Mouse (Mus musculus) embryonic facial prominence, embryonic 13.5 days (tissue): ENCODE measurements around the gene 1700123L14Rik. TPM values are rescaled to one million over a fixed set of nuclear protein-coding genes. Genes with fewer than 3 reads are reported as not detected.

Experiments used
- polyA plus RNA-seq: library from polyadenylated mRNA; unstranded; fragments of >200 nt; fragmentation: Nextera tagmentation; extraction: Ambion mirVana; gene quantifications from 2 replicates; pipeline ENCODE4 v1.2.1, GENCODE M21; 2015

1700123L14Rik gene
- polyA plus RNA-seq, 1 experiment from 2014 or later, result not detected

Other genes with a start within 250 kb of the 1700123L14Rik start
- 2.8 and 4.6 TPM in 2 replicates for gene Fam19a1, start 53.1 kb downstream of the 1700123L14Rik start, polyA plus RNA-seq